8 mouse cellular contexts compared by ENCODE assay signal in the genomic region with DNA sequence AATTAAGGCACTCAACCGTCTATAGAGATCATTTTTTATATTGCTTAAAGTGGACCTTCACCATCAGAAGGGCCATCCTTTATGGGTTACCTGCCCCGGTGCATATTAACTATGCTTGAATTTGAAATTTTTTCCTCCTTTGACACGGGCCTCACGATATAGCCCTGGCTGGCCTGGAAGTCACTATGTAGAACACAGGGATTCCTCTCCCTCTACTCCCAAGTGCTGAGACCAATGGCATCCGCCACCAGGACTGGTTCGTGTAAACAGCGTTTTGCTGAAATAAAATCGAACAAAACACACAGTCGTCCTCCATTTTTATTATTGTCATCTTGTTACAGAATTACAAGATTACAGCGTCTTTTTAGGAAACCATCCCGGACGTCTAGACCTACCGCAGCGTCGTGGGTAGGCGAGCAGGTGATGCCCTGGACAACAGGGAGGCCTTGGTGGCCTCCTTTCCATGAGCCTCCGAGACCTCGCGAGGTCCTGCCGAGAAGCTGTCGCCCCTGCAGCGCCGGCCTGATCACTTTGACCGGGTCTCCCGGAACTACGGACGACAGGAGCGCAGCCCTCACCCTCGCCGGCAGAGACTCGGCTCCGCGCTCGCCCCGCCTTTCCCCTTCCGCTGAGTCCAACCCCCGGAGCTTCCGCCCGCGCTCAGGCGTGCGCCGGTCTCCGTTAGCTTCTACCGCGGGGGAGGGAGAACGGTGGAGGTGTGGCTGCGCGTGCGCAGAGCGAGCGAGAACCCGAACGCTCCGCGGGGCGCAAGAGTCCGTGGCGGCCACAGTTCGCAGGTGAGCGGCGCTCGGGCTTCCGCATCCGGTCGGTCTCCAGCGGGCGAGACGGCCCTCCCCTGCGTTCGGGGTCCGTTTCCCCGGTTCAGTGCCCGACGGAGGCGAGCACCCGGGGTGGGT. TPM values are rescaled to one million over a fixed set of nuclear protein-coding genes. Genes with fewer than 3 reads are reported as not detected.
DNase-seq lines count a peak whose midpoint lies in the region; ATAC-seq lines count a peak whose summit lies in the region.

No protein-coding gene starts in this region.

- H3K4me1 ChIP-seq in hindbrain, embryonic 13.5 days (replicated peaks) = peaks cover 23% of the 10 kb centered on the region

- H3K27me3 ChIP-seq in hindbrain, embryonic 13.5 days = no peaks in the 10 kb centered on the region

- 2% methylated on average over 71 of the region's 77 CpGs for WGBS in hindbrain, embryonic 13.5 days

- DNase-seq in NIH3T3 (ENCODE audit: low read depth) = peak; percentile 97
- peak; percentile 98 for DNase-seq in cerebellum, postnatal 10 days
- peak; percentile 90 to 95 for DNase-seq in frontal cortex, postnatal 10 days (ENCODE audit: low spot score in 2 of 2)
- DNase-seq in layer of hippocampus, postnatal 25 days (ENCODE audit: extremely low spot score in 1 of 2, low spot score in 1 of 2) = peak; percentile 91 to 94
- peak; percentile 98 for DNase-seq in lung, postnatal 25 days (ENCODE audit: low spot score)
- peak; percentile 94 for DNase-seq in retina, embryonic 14.5 days (ENCODE audit: low spot score)
- peak; percentile 97 for DNase-seq in thymus, postnatal 4 days

- peaks cover 6% of the 10 kb centered on the region; the same call in 1 of the 2 replicates for H3K36me3 ChIP-seq in hindbrain, embryonic 13.5 days

- peak overlapping the region; percentile 61 for H3K4me3 ChIP-seq in hindbrain, embryonic 13.5 days

- H3K9ac ChIP-seq in hindbrain, embryonic 13.5 days = peak overlapping the region; percentile 82

- H3K4me2 ChIP-seq in hindbrain, embryonic 13.5 days = peak overlapping the region; percentile 73

- no peaks in the 10 kb centered on the region for H3K9me3 ChIP-seq in hindbrain, embryonic 13.5 days

- peak overlapping the region; percentile 89 for H3K27ac ChIP-seq in hindbrain, embryonic 13.5 days

- ATAC-seq in hindbrain, embryonic 13.5 days (ENCODE audit: low FRiP score) = peak; percentile 98

RNA-seq across cellular contexts. Expression of a gene that starts 11.3 kb away (rescaled TPM):
- polyA plus RNA-seq in hindbrain, embryonic 13.5 days (2015; fragmentation: Nextera tagmentation; extraction: Ambion mirVana) = 6.4 TPM in 2 replicates
- 10 to 100 TPM; 44.1 to 45.8 TPM for total RNA-seq in layer of hippocampus, postnatal 25 days (2021)

RNA-seq across cellular contexts. Expression of a gene that starts 11.6 kb away (rescaled TPM):
- 29.2 and 30.5 TPM in 2 replicates for polyA plus RNA-seq in hindbrain, embryonic 13.5 days (2015; fragmentation: Nextera tagmentation; extraction: Ambion mirVana)
- 10 to 100 TPM; 21.6 to 24.3 TPM for total RNA-seq in layer of hippocampus, postnatal 25 days (2021)

RNA-seq across cellular contexts. Expression of a gene that starts 47.9 kb away (rescaled TPM):
- polyA plus RNA-seq in hindbrain, embryonic 13.5 days (2015; fragmentation: Nextera tagmentation; extraction: Ambion mirVana) = 799 and 807 TPM in 2 replicates
- total RNA-seq in layer of hippocampus, postnatal 25 days (2021) = 100 to 1,000 TPM; 582 to 631 TPM

Comparison
In these comparisons a context has a peak if more than half of its experiments do, and no peak if none do; other contexts are left out.
1. Peak in every context shown above with its lines: DNase-seq, ATAC-seq, H3K4me3 ChIP-seq and H3K27ac ChIP-seq.